Comparison of ENCODE assay signal across 22 mouse cellular contexts in genomic region chr3:35516517-35516916, GRCm38 (mm10).
DNase-seq lines count a peak whose midpoint lies in the region; ATAC-seq and TF ChIP-seq lines count a peak whose summit lies in the region.
"Had no signal": no experiment of that assay in that cellular context is flagged by ENCODE, and none has a peak within 500 bp of the region (broad histone marks: within the 10 kb centered on the region; RNA-seq: fewer than 3 reads in every experiment).

No protein-coding gene starts in this region.

- H3K27me3 ChIP-seq in embryonic facial prominence, embryonic 13.5 days: no peaks in the 10 kb centered on the region
- no peaks in the 10 kb centered on the region for H3K27me3 ChIP-seq in embryonic facial prominence, embryonic 10.5 days (replicated peaks; ENCODE audit: low read depth, poor library complexity, severe bottlenecking)
- no peaks in the 10 kb centered on the region; a peak in 1 of 4 replicates for H3K27me3 ChIP-seq in MEL (ENCODE audit: control insufficient read depth in 1 of 2, insufficient read depth in 2 of 2, low read length in 2 of 2)
- H3K27me3 ChIP-seq in embryonic facial prominence, embryonic 14.5 days (replicated peaks; ENCODE audit: control insufficient read depth, insufficient read depth, low read length): no peaks in the 10 kb centered on the region
- H3K27me3 ChIP-seq: CH12.LX had no signal

- no peak overlapping the region for H3K4me3 ChIP-seq in embryonic facial prominence, embryonic 13.5 days
- H3K4me3 ChIP-seq in embryonic facial prominence, embryonic 10.5 days: no peak overlapping the region
- H3K4me3 ChIP-seq in MEL (ENCODE audit: control insufficient read depth in 1 of 2, insufficient read depth in 1 of 2, low read depth in 2 of 2, low read length in 2 of 2): no peak overlapping the region
- no peak overlapping the region for H3K4me3 ChIP-seq in embryonic facial prominence, embryonic 14.5 days (ENCODE audit: low read depth, low read length)
- no peak overlapping the region for H3K4me3 ChIP-seq in layer of hippocampus, adult 2 months

- no peak for TF ChIP-seq EP300 in MEL (IDR thresholded peaks at IDR 0.05; ENCODE audit: low read depth in 1 of 2, low read length in 2 of 2)

- ATAC-seq in embryonic facial prominence, embryonic 13.5 days (ENCODE audit: insufficient number of reproducible peaks, insufficient read depth, low FRiP score, low TSS enrichment, low read depth): peak; percentile 56; the same call in 1 of the 2 replicates
- ATAC-seq in embryonic facial prominence, embryonic 14.5 days (ENCODE audit: low read depth): peak; percentile 56; the same call in 1 of the 2 replicates
- ATAC-seq: activated CD4-positive, CD25-positive, alpha-beta regulatory T cell, adult 4 months; CD4-positive, CD25-positive, alpha-beta regulatory T cell, adult 4 months; Patski had no signal

- no peaks in the 10 kb centered on the region for H3K4me1 ChIP-seq in embryonic facial prominence, embryonic 13.5 days
- H3K4me1 ChIP-seq in embryonic facial prominence, embryonic 10.5 days: no peaks in the 10 kb centered on the region
- no peaks in the 10 kb centered on the region for H3K4me1 ChIP-seq in MEL (ENCODE audit: control insufficient read depth in 1 of 2, insufficient read depth in 2 of 2, low read length in 2 of 2)
- H3K4me1 ChIP-seq in embryonic facial prominence, embryonic 14.5 days (ENCODE audit: control insufficient read depth, insufficient read depth, low read length): no peaks in the 10 kb centered on the region

- H3K4me2 ChIP-seq in embryonic facial prominence, embryonic 13.5 days: no peak overlapping the region
- H3K4me2 ChIP-seq in embryonic facial prominence, embryonic 14.5 days (ENCODE audit: low read depth, low read length): no peak overlapping the region

- no peak for DNase-seq in embryonic facial prominence, embryonic 10.5 days (ENCODE audit: low spot score)
- peak; percentile 4 for DNase-seq in MEL (ENCODE audit: low read depth, low spot score)
- DNase-seq in embryonic facial prominence, embryonic 14.5 days (ENCODE audit: low spot score): no peak
- no peak for DNase-seq in right cerebral cortex, adult 2 months (ENCODE audit: low spot score in 2 of 2)
- no peak for DNase-seq in layer of hippocampus, adult 2 months (ENCODE audit: low spot score in 2 of 2)
- DNase-seq: adrenal gland, adult 2 months; adrenal gland, adult 8-10 months; adrenal gland, postnatal 10 days; adrenal gland, postnatal 14 days; adrenal gland, postnatal 25 days; adrenal gland, postnatal 36 days; B cell, adult 2 months; cerebellum, adult 11 months; cerebellum, adult 11-12 months; cerebellum, adult 18-20 months; cerebellum, adult 2 months had no signal

- no peak overlapping the region for H3K9ac ChIP-seq in embryonic facial prominence, embryonic 13.5 days
- H3K9ac ChIP-seq in MEL (ENCODE audit: control insufficient read depth, low read depth, low read length, poor library complexity, severe bottlenecking): no peak overlapping the region
- no peak overlapping the region for H3K9ac ChIP-seq in embryonic facial prominence, embryonic 14.5 days (ENCODE audit: low read depth, low read length)

- 0 out of 2 replicates have a peak, but pooled peaks cover 3% of the 10 kb centered on the region for H3K9me3 ChIP-seq in embryonic facial prominence, embryonic 13.5 days
- no peaks in the 10 kb centered on the region for H3K9me3 ChIP-seq in embryonic facial prominence, embryonic 10.5 days
- no peaks in the 10 kb centered on the region for H3K9me3 ChIP-seq in MEL (replicated peaks; ENCODE audit: insufficient read depth, low read length)
- no peaks in the 10 kb centered on the region for H3K9me3 ChIP-seq in embryonic facial prominence, embryonic 14.5 days (ENCODE audit: control insufficient read depth, low read length)
- H3K9me3 ChIP-seq: G1E had no signal

- TF ChIP-seq RAD21 in MEL (IDR thresholded peaks at IDR 0.05; ENCODE audit: low read depth, low read length): no peak

- WGBS in embryonic facial prominence, embryonic 13.5 days: 82% methylated on average over 4 of the region's 4 CpGs
- WGBS in embryonic facial prominence, embryonic 10.5 days: 91% methylated on average over 4 of the region's 4 CpGs
- WGBS in embryonic facial prominence, embryonic 14.5 days: 88% methylated on average over 4 of the region's 4 CpGs

- H3K36me3 ChIP-seq in embryonic facial prominence, embryonic 13.5 days: no peaks in the 10 kb centered on the region
- H3K36me3 ChIP-seq in embryonic facial prominence, embryonic 10.5 days (replicated peaks): no peaks in the 10 kb centered on the region
- no peaks in the 10 kb centered on the region for H3K36me3 ChIP-seq in MEL (ENCODE audit: control insufficient read depth in 1 of 2, insufficient read depth in 2 of 2, low read length in 2 of 2)
- H3K36me3 ChIP-seq in embryonic facial prominence, embryonic 14.5 days (ENCODE audit: control insufficient read depth, insufficient read depth, low read length): no peaks in the 10 kb centered on the region
- H3K36me3 ChIP-seq: G1E had no signal

- no peak overlapping the region for H3K27ac ChIP-seq in embryonic facial prominence, embryonic 13.5 days
- H3K27ac ChIP-seq in embryonic facial prominence, embryonic 10.5 days (replicated peaks): no peak overlapping the region
- H3K27ac ChIP-seq in MEL (ENCODE audit: control insufficient read depth, low read depth, low read length): no peak overlapping the region
- H3K27ac ChIP-seq in embryonic facial prominence, embryonic 14.5 days (replicated peaks; ENCODE audit: low read depth, low read length): no peak overlapping the region
- no peak overlapping the region for H3K27ac ChIP-seq in layer of hippocampus, adult 2 months

- no peak for TF ChIP-seq POLR2A in MEL (IDR thresholded peaks at IDR 0.05; ENCODE audit: control insufficient read depth in 1 of 2, insufficient read depth in 1 of 2, low read depth in 1 of 2, low read length in 2 of 2, poor library complexity in 1 of 2)

- no peaks in the 10 kb centered on the region for H3K79me2 ChIP-seq in MEL (ENCODE audit: control insufficient read depth, insufficient read depth, low read length, poor library complexity)

- no peak for TF ChIP-seq CTCF in MEL (IDR thresholded peaks at IDR 0.05 in 2 of 3, conservative IDR thresholded peaks at IDR 0.05 in 1 of 3; ENCODE audit: control insufficient read depth in 1 of 3, insufficient read depth in 1 of 3, low read depth in 2 of 3, low read length in 3 of 3, poor library complexity in 1 of 3, severe bottlenecking in 1 of 3)
- no peak for TF ChIP-seq CTCF in layer of hippocampus, adult 2 months (conservative IDR thresholded peaks at IDR 0.05)

TF ChIP-seq in MEL, 35 proteins besides CTCF, POLR2A, EP300 and RAD21:
- TF ChIP-seq MAZ (IDR thresholded peaks at IDR 0.05; ENCODE audit: low read depth, low read length): no peak
- TF ChIP-seq CHD2 (IDR thresholded peaks at IDR 0.05; ENCODE audit: low read length): no peak
- no peak for TF ChIP-seq HCFC1 (IDR thresholded peaks at IDR 0.05; ENCODE audit: low read depth, low read length)
- TF ChIP-seq UBTF (IDR thresholded peaks at IDR 0.05; ENCODE audit: borderline replicate concordance, insufficient read depth, low read depth, low read length): no peak
- no peak for TF ChIP-seq ELF1 (IDR thresholded peaks at IDR 0.05; ENCODE audit: low read depth, low read length)
- TF ChIP-seq KAT2A (conservative IDR thresholded peaks at IDR 0.05; ENCODE audit: low read depth, low read length): no peak
- TF ChIP-seq MXI1 (IDR thresholded peaks at IDR 0.05; ENCODE audit: low read depth, low read length): no peak
- no peak for TF ChIP-seq CHD1 (IDR thresholded peaks at IDR 0.05; ENCODE audit: low read depth, low read length)
- TF ChIP-seq MYC (IDR thresholded peaks at IDR 0.05; ENCODE audit: low read depth, low read length): no peak
- TF ChIP-seq BHLHE40 (IDR thresholded peaks at IDR 0.05; ENCODE audit: borderline replicate concordance, low read depth, low read length): no peak
- TF ChIP-seq ZMIZ1 (IDR thresholded peaks at IDR 0.05; ENCODE audit: low read depth, low read length): no peak
- no peak for TF ChIP-seq MEF2A (IDR thresholded peaks at IDR 0.05; ENCODE audit: extremely low read depth, insufficient replicate concordance, low read depth, low read length, poor library complexity, severe bottlenecking)
- TF ChIP-seq MAFK (IDR thresholded peaks at IDR 0.05; ENCODE audit: borderline replicate concordance, low read depth, low read length): no peak
- no peak for TF ChIP-seq USF1 (IDR thresholded peaks at IDR 0.05; ENCODE audit: low read depth, low read length)
- no peak for TF ChIP-seq ZKSCAN1 (IDR thresholded peaks at IDR 0.05; ENCODE audit: low read depth, low read length)
- no peak for TF ChIP-seq POLR2AphosphoS5 (IDR thresholded peaks at IDR 0.05; ENCODE audit: borderline replicate concordance, low read depth, low read length)
- TF ChIP-seq ZC3H11A (IDR thresholded peaks at IDR 0.05; ENCODE audit: low read depth, low read length): no peak
- no peak for TF ChIP-seq TAL1 (IDR thresholded peaks at IDR 0.05; ENCODE audit: low read length)
- TF ChIP-seq ETS1 (IDR thresholded peaks at IDR 0.05; ENCODE audit: low read depth, low read length): no peak
